Mouse (Mus musculus) liver, adult 2 months (tissue): ENCODE results near the gene Gm49366.

ENCODE experiments used
- CTCF ChIP-seq: fragments of 200-500 bp; IDR thresholded peaks from 2 replicates; pipeline ENCODE4 v1.5.1; 2011; ENCODE audit warnings: low read depth, low read length, control low read depth
- POLR2A ChIP-seq: fragments of 200-500 bp; IDR thresholded peaks from 2 replicates; pipeline ENCODE4 v1.6.1; 2011; ENCODE audit warnings: low read length, control low read depth; ENCODE audit not compliant: insufficient read depth; ENCODE audit errors: extremely low read depth

DNA sequence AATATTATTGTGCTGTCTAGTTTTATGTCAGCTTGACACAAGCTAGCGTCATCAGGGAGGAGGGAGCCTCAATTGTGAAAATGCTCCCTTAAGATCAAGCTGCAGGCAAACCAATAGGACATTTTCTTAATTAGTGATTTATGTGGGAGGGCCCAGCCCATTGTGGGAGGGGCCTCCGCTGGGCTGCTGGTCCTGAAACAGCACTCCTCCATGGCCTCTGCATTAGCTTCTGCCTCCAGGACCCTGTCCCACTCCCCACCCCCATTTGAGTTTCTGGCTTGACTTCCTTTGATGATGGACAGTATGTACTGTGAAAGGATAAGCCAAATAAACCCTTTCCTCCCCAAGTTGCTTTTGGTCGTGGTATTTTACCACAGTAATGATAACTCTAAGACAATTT is 68.3 kb downstream of the Gm49366 start:
- TF ChIP-seq POLR2A (no peak), CTCF (no peak)
